Mouse (Mus musculus): ENCODE results near the gene Rftn1.

Gene Rftn1

DNA sequence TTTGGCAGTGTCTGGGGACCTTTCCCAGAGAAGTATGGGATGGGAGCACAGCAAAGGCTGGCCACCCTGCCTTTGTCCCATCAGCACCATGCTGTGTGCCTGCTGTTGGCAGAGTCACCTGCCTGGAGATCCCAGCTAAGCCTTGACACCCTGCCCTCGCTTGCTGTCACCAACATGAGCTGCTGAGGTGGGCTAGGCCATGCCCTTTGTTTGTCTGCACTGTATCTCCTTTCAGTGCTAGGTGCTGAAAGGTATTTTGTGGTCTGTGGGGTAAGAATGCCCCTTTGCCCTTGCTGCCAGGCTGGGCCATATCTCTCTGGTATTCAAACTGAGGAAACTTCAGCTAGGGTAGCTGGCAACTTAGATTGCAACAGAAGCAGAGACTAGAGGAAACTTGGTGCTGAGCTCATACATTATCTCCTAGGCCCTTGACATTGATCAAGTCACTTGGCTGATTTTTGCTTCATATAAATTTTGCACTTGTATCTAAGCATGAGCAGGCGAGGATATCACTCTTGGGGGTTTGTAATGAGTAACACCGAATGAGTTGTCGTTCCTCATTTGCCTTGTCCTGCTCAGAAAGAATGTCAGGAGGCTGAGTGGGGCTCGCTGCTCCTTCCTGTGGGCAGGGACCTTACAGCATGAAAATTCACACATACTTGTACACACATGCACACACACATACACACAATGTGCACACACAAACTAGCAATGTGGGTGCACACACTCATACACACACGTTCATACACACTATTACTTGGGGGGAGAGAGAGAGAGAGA lies 207.7 kb downstream of the Rftn1 start:
- DNase-seq (ENCODE audit: low spot score in 2 of 2), result no peak

DNA sequence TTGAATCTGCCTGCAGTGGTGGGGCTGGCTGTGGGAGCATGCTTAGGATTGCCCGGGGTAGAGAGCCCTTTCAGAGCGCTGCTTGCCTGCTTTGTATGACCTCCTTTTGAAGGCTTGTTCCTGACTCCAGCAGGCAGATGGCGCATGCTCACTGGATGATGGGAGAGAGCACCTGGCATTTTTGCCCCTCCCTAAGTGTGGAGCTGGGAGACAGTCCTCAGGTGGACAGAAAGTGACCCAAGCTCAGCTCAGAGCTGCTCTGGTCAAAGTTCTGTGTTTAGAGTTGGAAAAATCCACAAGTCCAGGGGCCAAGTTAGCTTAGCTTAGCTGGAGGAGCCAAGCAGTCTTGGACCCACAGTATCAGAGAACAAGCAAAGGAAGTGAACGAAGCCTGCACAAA lies 208.9 kb downstream of the Rftn1 start:
- DNase-seq (ENCODE audit: low spot score in 2 of 2), result no peak

DNA sequence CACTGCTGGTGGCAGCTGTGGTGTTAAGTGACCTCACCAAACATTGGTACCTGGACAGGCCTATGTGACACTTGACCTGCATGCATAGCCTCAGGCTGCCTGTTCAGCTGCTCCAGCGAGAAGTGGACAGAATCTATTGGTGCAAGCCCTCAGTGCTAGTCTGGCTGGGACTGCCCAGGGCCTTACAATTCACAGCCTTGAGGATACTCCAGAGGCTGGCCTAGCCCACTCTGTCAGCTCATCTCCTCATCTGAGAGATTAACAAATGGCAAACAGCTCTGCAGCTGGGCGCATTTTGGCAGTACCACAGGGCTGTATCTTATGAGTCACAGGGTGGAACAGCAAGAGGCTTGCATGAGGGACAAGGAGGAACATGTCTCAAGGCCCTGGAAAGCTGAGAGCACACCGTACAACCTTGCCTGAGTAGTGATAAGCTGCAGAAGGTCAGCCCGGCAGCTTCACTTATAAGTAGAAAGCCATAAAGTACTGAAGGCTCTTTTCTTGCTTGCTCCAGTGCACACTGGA lies 210.7 kb downstream of the Rftn1 start:
- DNase-seq (ENCODE audit: low spot score in 2 of 2), result no peak

DNA sequence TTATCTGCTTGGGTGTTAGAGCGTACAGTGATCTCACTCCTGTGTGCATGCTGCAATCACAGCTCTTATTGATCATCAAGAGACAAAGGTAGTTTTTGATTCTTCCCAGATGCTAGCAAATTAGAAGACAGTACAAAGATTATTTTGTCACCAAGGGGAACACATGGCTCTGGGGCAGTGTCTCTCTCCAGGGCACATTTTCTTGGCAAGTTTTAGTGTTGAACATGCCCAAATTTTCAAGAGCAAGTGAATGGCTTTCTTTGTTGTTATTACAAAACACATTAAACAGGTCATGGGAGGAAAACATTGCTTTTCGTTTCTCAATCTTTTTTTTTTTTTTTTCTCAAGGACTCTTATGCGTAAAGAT lies 213.1 kb downstream of the Rftn1 start:
- DNase-seq (ENCODE audit: low spot score in 2 of 2), result no peak

DNA sequence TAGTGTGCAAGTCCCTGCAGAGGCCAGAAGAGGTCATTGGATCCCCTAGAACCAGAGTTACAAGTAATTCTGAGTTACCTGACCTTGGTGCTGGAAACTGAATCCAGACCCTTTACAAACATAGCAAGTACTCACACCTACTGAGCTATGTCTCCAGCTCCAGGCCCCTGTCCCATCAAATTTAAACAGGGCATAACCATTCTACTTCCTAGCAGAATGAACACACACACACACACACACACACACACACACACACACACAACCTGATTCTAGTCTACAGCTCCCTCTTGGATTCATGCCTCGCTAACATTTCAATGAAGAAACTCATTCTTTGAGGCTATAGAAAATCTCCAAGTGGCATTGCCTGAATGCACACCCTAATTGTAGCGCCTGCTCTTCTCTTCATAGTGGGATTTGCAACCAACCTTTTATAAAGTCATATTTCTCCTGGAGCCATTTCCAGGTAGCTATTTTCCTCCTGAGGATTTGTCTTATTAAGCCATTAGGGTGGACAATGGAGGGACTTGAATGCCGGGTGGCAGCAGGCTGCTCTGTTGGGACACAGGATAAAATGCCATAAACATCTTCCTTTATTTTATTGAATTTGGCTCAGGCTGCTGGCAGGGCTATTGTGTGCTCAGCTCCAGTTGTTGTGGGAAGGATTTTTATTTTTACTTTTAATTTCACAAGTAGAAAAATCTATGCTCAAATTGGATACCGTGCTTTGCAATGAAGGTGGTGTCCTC lies 213.6 kb downstream of the Rftn1 start:
- no peak for DNase-seq (ENCODE audit: low spot score in 2 of 2)

DNA sequence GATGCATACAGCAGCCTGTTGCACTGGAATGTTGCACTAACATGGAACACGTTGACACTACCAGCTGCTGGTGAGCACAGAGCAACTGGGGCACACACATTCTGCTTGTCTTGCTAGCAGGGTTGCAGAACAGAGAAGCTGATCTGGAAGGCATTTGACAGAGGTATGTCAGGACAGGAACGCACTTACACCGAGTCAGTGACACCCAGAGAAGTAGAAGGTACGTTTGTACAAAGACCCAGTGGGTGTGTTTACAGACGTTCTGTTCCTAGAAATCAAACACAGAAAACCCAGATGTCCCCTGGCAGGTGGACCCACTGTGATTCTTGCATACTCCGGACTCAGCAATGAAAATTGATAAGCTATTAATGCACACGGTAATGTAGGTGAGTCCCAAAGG lies 215.0 kb downstream of the Rftn1 start:
- DNase-seq (ENCODE audit: low spot score in 2 of 2), result no peak

DNA sequence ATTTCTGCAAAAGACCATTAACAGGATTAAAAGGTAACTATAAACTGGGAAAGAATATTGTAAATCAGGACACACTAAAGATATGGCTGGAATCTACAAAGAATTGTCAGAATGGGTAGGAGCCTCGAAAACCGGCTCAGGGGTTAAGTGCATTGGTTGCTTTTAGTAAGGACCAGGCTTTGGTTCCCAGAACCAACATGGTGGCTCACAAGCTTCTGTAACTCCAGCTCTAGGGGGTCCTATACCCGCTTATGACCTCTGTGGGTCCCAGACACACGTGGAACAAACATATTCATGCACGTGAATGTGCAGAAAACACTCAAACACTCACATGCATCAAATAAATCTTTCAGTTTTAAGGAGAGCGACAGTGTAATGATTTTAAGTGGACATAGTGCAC lies 215.5 kb downstream of the Rftn1 start:
- no peak for DNase-seq (ENCODE audit: low spot score in 2 of 2)

DNA sequence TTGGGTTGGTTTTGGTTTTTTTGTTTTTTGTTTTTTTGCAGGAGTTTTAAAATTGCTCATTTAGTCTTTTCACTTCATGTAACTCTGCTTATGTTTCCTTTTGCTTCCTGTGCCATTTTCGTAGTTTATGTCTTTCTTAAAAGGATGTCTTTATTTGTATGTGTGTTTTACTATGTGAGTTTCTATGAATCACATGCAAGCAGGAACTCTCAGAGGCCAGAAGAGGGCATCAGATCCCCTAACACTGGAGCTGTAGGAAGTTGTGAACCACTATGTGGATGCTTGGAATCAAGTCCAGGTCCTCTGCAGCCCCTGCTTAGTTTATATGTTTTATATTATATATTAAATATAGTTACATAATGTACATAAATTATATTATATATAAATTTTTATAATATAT lies 218.3 kb downstream of the Rftn1 start:
- DNase-seq (ENCODE audit: low spot score in 2 of 2), result no peak

DNA sequence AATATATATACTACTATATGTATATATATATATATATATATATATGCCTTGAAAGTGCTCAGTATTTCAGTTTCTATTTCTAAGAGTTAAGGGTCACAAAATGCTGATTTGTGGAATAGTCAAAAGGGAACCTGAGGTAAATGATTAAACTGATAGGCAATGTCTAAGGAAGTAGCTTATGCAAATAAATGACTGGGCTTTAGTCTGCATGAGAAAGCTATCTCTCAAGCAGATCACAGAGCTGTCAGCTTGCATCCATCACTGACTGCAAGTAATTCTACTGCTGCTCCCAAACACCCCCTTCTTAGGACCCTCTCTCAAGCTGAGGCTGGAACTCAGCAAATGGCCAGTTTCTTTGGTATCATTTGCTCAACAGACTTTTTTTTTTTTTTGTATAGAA lies 219.4 kb downstream of the Rftn1 start:
- no peak for DNase-seq (ENCODE audit: low spot score in 2 of 2)

DNA sequence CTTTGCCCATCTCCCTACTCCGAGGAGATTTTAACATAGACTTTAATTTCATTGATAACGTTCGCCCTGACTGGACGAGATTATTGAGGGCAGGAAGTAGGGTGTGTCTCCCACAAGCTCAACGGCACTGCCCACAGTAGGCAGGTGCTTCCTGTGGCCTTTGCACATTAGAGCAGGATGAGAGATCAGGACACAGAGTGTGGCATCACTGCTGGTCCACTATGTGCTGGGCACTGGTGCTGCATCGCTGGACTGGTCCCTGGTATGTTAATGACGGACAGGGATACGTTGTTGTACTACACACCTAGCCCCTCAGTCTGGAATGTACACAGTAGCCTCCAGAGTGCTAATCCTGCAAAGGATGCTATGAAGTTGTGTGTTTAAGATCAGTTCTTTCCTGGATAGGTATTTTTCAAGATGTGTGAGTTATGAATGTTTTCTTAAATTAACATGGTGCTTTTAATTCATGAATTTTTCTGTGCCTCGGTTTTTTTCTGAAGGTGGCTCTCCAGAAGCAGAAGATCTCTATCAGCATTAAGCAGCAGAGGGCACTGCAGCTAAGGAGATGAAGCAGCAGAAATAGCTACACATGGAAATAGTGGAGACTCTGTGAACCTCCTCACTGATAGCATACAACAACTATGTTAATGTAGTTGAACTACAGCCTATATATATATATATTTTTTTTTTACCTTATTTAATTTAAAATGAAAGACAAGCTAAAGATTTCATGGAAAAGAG lies 221.8 kb downstream of the Rftn1 start:
- DNase-seq (ENCODE audit: low spot score in 2 of 2), result peak; percentile 36 to 38

DNA sequence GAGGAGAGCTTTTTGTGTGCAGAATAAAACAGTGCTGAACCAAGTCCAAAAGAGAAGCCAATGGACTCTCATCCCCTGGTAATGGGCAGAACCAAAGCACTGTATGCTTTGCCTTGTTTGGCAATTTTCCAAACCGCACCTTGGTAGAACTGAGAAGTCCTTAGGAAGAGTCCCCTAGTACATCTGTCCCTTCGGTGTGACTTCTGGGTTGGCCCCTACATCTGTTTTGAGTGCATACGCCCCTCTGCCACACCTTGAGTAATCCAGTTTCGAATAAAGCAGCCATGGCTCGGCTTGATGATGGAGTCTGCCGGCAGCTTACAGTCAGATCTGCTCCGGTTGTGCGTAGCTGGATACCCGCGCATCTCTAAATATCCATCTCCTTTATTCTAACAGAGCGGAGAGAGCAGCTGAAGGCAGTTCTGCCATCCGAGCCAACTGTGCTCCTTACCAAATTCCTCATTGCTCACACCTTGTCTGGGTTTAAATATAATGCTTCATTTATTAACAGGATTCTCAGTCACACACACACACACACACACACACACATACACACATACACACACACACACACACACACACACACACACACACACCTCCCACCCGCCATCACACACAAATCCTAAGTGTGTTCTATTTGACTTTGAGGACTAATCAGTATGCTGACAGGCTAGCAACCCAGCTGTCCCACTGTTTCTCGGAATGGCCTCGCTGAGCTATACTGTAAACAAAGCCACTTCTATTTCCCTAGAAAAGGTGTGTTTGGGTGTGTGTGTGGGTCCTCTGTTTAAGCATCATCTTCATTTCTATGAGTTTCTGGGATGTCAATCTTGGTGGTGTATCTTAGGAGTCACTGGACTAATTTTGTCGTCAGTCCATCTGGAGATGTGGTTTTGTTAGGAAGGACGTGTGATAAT lies 224.4 kb downstream of the Rftn1 start:
- DNase-seq (ENCODE audit: low spot score in 2 of 2), result no peak

DNA sequence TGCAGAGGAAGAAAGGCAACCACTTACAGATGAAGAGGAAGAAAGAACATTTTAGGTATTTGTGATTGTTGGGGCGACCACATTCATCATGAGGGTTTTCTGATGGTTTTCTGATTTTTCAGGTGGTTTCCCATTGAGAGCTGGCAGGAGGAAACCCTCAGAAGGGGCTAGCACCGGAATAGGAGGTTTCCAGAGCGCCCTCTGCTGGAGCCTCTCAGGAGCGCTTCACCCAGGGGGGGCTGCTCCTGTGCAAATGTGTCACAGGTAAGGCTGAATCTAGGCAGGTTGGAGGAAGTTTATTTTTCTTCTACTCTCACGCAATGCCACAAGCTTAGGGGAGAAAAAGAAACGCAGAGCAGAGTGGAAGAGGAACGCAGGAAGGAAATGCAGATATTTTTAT lies 225.4 kb downstream of the Rftn1 start:
- no peak for DNase-seq (ENCODE audit: low spot score in 2 of 2)

DNA sequence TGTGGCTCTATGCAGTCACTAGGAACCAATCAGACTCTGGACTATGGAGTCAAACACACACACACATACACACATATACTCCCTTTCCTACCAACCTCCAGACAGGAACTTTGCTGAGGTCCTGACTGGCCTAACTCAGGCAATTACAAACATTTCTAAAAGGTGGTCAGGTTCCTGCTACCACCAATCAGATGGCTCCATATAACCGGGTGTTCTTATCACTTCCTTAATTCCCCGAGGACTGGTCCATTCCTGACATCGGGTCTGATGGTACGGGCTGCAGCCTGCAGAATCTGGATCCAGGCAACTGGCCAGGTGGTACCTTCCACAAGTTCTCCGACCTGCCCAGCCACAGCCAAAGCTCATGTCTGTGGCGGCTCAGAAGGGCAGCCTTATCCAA lies 226.0 kb downstream of the Rftn1 start:
- no peak for DNase-seq (ENCODE audit: low spot score in 2 of 2)

DNA sequence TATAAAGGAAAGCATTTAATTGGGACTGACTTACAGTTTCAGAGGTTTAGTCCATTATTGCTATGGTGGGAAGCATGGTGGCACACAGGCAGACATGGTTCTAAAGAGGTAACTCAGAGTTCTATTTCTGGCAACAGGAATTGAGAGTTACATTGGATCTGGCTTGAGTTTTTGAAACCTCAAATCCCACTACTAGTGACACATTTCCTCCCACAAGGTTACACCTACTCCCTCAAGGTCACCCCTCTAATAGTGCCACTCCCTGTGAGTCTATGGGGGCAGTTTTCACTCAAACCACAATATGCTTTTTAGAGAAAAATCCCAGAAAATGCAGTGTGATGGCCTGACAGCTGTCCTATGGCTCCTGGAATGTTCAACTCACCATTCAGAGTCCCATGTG lies 231.5 kb downstream of the Rftn1 start:
- no peak for DNase-seq (ENCODE audit: low spot score in 2 of 2)

DNA sequence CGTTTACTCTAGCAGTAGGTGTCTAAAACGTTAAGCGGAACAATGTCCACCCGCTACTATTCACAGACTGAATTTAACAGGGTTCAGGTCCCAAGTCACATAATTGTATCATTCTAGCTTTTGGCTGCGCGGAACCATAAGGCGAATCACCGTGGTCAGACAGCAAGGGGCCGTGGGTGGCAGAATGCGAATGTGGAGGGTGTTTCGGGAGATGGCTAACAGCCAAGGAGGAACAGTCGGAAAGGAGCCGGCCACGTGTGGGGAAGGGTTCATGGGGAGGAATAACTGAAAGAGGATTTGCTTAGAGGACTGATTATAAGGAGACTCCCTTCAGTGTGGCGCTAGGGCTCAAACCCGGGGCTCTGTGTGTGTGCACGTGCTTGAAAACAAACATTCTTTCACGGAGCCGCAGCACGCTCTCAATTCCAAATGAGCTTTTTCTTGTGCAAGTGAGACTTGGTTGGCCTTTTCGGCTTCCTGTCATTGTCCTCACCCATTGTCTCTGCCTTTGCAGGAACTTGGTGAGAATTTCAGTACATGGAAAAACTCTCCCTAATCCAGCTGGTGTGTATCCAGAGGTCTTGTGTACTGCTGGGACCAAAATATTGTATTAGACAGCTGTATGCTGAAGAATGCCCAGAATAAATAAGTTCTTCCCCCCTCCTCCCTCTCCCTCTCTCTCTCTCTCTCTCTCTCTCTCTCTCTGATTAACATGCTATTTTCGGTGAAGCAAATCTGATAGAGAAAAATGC lies 238.4 kb downstream of the Rftn1 start:
- no peak for DNase-seq (ENCODE audit: low spot score in 2 of 2)

DNA sequence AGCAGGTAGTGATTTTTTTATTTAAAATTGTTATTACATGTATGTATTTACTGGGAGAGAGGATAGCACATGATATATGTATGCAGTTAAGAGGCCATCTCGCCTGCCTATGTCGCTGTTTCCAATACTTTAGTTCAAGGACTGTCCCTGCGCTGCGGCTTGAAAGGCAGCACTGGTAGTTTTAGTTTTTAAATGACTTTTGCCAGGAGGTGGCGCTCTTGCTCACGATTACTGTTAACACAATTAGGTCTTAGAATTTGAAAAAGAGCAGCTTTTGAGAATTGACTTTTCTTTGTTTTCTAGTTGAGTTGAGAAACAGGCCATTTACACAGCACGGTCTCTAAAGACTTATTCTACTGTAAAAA lies 239.0 kb downstream of the Rftn1 start:
- peak; percentile 61 to 65 for DNase-seq (ENCODE audit: low spot score in 2 of 2)

DNA sequence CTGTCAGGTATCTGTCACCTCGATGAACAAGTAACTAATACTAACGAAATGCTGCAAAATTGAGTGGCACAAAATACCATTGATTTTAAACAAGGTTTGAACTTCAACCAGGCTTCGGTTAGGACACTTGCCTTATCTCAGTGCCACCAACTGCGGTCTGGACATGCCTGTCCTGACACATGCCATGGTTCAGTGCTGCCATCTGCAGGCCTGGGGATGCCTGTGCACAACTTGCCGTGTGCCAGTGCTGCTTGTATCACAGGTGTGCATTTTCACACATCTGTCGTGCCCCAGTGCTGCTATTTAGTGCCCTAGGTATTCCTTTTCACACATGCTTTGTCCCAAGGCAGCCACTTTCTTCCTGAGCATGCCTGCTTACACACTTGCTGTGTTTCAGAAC lies 247.8 kb downstream of the Rftn1 start:
- no peak for DNase-seq (ENCODE audit: low spot score in 2 of 2)

Measured in right cerebral cortex, postnatal 36 days (tissue).